Mouse (Mus musculus) lung, postnatal 10 days (tissue): ENCODE results near the gene Mindy2.

Experiments used
- DNase-seq: peaks from one replicate; pipeline ENCODE4 v3.0.0; 2021

The Mindy2 gene

DNA sequence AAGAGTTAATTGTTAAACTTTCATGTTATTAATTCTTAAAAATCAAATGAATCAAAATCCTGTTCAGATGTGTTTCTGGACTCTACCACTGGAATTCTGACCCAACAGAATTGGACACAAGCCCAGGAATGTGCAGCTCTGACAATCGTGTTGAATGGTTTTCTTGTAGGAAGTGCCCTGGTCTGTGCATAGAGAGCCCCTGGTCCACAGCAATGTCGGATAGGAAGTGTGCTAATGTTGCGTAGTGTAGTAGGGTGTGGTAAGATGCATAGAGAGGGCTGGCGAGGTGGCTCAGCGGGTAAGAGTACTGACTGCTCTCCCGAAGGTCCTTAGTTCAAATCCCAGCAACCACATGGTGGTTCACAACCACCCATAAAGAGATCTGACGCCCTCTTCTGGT lies 9.8 kb upstream of the Mindy2 start:
- peak; percentile 28 for DNase-seq

DNA sequence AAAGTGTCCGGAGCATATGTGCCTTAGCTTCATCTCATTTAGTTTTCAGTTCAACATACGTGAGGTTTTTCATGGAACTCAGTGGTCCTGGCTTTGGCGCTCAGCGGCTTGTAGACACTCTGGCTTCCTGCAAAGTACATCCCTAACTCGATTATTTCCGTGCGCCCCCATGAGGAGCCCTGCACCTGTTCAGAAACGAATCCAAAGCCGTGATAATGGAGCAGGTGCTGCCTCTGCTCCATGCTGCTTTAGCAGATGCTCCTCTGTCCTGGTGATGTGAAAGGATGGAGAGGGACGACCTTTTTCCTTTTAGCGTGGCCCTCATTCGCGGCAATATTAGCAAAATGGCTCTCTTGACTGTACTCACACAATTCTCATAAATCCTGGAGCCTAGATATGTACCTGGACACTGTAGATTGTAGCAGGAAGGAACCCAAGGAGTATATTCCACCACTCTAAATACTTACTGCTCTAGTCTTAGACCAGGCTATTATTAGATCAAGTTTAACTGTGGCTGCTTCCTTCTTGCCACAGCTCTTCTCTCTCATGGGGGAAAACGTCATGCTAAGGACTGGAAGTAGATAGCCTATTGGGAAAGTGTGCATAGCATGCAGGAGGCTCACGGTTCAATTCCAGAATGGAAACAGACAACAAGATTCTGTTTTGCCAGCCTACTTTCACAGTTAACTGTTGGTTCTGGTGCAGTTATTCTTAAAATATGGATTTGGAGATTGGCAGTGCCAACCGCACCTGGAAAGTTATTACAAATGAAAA lies 8.6 kb upstream of the Mindy2 start:
- no peak for DNase-seq

DNA sequence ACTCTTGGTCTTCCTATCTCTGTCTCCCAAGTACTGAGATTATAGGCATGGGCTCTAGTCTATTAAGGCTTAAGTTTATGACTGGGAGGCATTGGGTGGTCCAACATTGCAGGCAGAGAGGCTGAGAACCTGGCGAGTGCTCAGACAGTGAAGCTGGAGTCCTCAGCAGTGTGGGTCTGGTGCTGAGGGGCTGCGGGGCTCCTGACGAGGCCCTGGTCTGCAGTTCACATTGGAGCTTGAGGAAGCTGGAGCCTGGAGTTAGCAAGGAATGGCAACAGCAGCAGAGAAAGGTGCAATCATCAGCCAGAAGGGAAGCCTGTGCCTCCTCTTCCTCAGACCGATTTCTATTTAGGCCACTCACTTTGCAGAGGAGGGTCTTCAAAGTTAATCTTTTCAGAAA lies 7.9 kb upstream of the Mindy2 start:
- no peak for DNase-seq

DNA sequence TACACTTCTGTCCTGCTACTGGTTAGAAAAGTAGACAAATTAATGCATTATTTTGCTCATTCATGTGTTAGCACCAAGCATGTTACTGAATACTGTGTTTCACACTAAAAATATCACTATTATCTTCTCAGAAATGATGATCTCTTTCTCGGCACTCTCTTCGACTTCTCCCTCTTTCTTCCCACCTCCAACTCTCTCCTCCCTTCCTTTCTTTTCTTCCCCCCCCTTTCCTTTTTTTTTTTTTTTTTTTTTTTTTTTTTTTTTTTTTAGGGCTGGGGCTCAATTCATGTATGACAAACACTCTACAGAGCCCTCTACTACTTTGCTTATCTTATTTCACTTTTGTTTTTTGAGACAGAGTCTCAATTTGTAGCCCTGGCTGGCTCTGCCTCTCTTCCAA lies 1.3 kb upstream of the Mindy2 start:
- DNase-seq = no peak

DNA sequence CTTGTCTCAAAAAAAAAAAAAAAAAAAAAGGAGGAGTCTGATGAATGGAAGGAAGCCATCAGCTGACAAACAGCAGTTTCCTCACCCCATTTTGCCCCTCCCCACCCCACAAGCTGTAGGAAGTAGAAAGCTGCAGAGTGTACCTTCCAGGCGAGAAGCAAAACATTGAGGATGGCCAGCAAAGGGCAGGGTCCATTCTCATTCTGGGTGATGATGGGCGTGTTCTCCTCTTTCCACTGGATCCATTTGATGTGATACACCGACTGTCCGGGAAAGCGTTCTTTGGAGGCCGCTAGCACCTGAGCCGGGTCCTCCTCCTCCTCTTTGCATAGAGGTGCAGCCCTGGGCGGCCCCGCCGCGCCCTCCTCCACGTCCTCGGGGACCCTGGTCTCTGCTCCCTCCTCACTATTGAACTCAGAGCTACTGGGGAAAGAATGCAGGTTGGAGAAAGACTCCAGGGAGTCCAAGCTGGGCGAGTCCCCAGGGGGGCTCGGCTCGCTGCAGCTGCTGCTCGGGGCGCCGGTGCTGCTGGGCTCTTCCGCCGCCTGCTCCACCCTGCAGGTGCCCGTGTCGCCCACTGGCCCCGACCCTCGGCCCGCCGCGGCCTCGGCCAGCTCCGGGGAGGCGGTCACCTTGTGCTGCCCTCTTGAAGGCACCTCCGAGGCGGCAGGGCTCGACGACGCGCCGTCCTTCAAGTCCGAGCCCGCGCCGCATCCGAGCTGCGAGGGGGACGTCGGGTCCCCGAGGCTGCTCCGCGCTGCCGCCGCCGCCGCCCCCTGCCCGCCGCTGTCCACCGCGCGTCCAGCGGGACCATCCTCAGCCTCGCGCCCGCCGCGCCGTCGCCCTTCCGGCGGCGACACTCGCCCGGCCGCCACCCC lies 605 bp downstream of the Mindy2 start, which contains the start of gene Gm10642:
Gene Gm10642 (plus strand): TSS at position 122 of the 878 bp plus-strand sequence.
- DNase-seq = peak; percentile 73

DNA sequence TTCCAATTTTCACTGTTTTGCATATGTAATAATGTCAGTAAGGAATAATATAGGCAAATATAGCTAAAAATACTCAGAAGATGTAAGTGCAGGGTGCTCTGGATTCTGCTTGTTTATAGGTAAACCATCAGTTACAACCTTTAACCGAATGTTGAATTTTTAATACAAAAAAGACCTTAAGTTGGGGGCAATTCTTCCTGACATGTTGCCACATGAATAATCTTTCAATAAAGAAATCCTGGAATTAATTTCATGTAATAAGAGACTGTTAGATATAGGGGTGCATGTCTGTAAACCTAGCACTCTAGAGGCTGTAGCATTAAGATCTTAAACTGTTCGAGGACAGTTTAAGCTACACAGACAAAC lies 1.2 kb downstream of the Mindy2 start:
- DNase-seq = no peak

DNA sequence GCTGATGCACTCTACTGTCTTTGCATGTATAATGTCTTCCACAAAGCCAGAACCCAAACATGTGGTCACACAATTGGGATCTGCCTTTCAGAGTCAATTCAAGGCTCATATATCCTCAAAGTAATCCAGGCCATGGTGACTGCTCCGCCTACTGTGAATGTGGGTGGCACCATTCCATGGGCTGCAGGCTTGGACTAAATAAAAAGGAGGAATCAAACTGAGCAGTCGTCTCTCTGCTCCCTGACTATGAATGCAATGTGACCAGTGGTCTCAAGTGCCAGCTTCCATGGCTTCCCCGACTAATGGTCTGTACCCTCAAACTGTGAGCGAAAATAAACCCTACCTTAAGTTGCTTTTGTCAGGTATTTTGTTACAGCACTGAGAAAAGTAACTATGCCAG lies 2.5 kb downstream of the Mindy2 start:
- no peak for DNase-seq

DNA sequence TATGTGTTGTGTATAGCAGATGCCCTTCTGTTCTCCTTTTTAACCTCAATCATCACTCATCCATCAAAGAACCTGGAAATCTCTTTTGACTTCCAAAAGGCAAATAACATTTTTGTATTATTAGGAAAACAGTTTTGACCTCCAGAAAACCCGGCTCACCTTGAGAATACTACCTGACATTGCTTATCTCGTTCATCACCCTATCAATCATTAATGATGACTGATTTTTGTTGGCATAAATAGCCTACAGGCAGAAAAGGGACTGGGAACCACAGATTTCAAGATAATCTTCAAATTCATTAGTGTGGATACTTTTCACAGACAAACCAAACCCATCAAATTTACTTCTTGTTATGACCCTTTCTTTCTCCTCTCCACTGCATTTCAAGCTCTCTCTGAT lies 3.1 kb downstream of the Mindy2 start:
- DNase-seq = no peak

DNA sequence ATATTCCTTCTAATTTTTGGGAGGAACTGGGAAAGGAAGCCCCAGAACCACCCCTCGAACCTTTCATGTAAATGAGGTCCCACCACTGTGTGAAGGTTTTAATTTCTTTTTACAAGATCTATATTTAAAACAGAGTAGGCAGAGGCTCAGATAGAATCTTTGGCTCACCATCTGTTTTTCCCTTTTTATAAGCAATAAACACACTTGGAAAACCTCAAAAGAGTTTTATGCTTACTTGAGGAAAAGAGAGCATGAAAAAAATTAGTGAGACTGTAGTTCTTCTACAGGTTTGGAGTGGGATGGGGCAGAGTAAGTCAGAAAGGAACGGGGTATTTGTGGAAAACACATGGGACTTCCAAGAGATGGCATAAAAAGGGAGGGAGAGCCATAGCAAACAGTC lies 4.8 kb downstream of the Mindy2 start:
- DNase-seq = no peak

DNA sequence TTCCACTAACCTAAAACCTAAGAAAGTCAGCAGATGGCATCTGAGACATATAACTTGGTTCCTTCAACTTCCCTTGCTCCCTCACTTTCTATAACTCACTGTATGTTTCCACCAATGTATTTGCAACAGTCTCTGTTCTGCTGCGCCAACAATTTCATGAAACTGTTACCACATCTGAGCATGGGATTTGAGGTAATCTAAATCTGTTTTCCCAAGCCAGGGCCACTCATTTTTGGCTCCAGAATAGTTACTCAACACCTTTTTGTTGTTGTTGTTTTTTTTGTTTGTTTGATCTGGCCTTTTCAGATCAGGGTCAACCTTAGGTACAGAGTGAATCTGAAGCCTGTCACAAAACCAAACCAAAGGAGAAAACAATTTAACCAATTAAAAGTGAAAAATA lies 6.0 kb downstream of the Mindy2 start:
- DNase-seq = no peak

DNA sequence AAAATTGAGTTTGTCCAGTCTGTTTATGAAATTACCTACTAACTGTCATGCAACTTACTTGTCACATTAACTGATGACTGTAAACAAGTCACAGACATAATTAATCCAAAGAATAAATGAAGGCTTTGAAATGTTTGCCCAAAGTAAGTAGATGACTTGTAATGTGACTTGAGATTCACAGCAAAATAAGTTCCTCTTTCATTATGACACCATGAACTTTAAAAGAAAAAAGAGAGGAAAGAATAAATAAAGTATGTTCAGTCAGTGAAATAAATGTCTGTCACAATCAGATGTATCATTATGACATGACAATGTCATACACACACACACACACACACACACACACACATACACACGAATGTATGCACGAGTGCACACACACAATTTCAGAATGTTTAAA lies 6.7 kb downstream of the Mindy2 start:
- DNase-seq = no peak

DNA sequence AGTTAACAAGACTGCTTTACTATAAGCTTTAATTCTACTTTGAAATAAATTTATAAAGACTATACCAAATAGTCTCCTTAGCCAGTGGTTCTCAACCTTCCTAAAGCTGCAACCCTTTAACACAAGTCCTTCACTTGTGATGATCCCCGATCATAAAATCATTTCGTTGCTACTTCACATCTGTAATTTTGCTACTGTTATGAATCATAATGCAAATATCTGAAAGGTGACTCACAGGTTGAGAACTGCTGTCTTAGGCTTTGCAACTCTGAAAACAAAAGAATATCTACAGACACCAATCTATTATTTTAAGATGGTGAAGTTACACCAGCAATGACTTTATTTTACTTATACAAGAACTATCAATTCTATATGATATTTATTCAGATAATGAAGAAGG lies 20.2 kb downstream of the Mindy2 start:
- DNase-seq = no peak

DNA sequence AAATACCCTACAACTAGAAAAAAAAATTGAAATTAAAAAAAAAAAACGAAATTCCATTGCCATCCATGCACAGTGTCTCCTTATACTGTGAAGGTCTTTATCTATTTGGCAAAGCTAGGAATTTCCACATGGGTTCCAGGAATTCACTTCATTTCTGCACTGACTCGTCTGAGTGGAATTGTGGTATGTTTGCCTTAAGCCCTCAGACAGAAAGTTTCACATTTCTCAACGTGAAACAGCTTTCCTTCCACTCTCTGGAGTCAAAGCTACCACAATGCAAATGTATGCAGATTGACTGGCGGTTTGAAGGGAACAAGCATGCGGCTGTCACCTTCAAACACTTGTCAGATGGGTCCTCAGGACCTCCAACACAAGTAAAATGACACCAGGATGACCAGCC lies 25.3 kb downstream of the Mindy2 start:
- no peak for DNase-seq

DNA sequence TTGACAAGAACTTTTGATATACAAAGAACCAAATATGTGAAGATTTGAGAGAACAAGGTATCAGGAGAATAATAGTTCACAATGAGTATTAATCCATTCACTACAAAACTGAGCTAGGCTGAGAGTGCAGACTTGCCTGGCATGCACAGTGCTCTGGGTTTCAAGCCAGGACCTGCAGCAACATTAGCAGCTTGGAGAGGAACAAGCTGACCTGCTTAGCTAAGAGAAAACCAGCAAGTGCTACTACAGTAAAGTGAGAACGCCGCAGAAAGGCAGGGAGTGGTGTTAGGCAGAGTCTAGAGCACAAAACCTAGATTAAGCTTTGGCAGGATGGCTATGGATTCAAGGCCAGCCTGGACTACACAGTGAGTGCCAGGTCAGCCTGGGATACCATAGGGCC lies 27.3 kb downstream of the Mindy2 start:
- no peak for DNase-seq

DNA sequence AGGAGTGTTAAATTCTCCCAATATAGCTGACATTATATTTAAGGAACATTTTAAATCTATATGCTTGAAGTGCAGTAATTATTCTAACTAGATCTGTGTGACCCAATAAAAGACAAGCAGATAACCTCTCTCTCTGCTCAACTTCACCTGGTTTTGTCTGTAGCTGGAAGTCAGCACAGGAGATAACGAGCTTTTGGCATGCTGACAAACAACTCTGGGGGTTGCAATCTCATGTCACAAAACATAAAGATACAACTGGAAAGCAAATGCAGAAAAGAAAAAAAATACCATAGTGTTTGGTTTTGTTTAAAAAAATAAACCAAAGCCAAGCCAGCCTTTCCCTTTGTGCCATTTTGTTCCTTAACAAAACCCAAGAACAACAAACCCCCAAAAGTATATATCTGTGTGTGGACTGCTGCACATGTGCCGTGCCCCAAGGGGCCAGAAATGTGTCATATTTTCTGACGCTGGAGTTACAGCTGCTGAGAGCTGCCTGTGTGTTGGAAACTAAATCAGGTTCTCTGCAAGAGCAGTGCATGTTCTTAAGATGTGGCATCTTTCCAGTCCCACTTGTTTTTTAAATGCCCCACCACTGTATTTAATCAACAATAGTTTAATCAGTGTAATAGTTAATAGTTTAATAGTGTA lies 45.8 kb downstream of the Mindy2 start:
- no peak for DNase-seq

DNA sequence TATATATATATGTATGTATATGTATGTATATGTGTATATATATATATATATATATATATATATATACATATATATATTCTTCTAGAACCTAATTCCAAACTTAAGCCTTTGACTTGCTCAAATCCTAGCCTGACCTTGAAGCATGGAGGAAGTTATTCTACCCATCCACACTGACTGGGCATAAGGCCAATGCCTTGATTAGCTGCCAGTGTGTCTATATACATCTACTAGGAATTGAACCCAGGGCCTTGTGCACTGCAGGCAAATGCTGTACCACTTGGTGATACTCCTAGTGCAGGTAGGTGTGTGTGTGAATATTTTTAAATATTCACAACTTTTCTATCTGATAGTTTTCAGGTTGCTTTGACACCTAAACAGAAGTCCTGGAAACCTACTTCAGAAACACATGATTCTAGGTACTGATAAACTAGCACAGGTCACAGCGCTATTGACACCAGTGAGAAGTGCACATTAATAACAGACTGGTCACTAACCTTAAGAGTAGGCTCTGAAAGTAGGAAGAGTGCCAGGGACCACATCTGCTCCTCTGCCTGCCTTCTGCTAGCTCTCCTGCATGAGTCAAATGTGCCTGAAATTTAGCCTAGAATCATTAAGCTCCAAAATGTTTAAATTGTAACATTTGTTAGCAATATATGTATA lies 54.7 kb downstream of the Mindy2 start:
- DNase-seq = no peak

DNA sequence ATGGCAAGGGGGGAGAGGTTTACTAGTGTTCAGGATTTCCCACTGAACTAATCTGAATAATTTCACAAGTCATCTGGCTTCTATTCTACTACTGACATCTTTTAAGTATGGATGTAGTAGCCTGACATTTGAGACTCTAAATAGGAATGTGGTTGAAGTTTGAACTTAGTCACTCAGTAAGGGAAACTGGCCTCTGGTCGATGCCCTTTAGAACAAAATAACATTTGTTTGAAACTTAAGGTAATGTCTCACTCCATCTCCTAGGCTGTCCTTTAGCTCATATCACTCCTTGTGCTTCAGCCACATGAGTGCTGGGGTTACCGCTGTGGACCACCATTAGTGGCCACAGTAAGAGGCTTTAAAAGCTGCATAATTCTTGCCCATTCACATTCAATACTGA lies 58.7 kb downstream of the Mindy2 start:
- DNase-seq = no peak

DNA sequence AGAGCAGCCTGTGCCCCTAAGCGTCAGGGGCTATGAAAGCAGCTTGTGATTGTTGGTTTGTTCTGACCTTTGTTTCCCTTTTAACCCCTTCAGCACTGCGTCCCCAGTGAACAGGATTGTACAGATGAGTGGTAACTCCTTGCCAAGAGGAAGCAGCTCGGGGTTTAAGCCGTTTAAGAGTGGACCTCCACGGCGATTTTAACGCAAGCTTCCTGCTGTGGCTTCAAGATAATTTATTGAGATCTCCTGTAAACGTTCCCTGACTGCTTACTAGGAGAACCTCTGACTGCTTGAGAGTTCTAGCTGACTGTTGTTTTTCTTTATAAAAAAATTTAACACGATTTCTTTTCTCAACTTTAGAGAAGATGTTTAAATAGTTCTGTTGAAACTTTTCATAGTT lies 65.5 kb downstream of the Mindy2 start:
- no peak for DNase-seq

DNA sequence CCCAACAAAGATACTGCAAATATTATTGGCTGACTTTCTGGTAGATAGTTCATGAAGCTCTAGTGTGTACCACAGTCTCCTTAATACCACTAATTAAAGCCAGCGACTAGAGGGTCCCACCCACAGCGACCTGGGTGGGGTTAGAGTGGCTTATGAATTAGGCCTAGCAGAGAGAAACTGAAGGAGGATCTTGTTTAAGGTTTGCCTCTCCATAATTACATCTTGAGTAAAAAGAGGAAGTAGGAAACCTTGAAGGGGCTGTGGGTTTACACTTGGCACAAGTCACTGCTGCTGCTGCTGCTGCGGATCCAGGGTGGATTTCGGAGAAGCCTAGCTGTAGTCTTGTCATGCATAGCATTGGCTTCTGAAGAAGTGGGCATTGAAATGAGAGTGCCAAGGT lies 66.2 kb downstream of the Mindy2 start:
- no peak for DNase-seq

DNA sequence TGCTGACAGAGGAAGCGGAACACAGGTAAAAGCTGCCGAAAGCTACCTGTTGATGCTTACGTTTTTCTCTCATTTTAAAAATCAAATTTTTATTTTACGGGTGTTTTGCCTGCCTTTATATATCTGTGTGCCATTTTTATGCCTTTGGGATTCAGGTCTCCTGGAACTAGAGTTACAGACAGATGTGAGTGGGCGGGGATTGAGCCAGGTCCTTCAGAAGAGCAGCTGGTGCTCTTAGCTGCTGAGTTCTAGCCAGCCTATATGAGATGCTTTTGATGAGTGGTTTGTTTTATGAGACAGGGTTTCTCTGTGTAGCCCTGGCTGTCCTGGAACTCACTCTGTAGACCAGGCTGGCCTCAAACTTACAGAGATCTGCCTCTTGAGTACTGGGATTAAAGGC lies 69.8 kb downstream of the Mindy2 start:
- DNase-seq = no peak

DNA sequence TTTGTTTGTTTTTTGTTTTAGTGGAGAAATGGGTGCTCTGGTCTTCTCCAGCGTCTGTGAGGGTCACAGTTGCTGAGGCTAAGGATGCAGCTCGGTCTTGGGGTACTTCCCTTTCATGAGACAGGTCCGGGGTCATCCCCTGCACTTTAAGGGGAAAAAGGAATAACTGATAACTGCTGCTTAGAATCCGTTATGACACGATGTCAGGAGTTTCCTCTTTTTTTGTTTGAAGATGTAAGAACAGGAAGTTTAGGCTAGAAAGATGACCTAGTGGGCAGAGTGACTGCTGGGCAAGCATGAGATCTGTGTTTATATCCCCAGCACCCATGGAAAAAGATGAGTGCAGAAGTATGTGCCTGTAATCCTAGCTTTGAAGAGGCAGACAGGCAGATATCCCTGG lies 71.8 kb downstream of the Mindy2 start:
- DNase-seq = no peak

DNA sequence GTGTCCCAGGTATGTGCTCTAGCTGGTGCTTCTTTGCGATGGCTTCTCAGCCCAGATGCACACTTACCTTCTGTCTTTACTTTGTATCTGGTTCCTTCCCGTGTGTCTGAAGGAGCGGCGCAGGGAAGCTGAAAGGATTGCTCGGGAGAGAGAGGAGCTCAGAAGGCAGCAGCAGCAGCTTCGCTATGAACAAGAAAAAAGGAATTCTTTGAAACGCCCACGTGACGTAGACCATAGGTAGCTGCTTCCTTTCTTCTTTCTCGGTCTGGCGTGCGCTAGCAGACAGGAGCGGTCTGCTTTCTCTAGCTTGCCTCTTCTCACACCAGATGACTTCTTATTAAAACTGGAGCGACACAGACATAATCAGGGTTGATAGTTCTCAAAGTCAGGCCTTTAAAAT lies 72.3 kb downstream of the Mindy2 start:
- DNase-seq = no peak

DNA sequence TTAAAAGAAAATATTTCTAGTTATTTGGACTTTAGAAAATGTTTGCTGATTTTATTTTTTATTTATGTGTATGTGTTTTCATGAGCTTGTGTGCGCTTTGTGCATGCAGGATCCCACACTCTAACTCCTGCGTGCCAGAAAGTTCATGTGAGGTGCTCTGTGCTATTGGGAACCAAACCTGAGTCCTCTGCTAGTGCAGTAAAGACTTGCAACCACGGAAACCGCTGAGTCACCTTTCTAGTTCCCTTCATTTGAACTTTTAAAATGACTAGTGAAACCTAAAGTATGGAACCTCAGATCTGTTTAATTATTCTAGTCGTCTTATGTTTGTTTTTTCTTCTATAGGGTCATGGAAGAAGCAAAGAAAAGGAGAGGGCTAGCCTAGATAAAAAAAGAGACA lies 76.0 kb downstream of the Mindy2 start:
- DNase-seq = no peak
